Mouse (Mus musculus) neural tube, embryonic 12.5 days (tissue): ENCODE data around the gene Zbtb25. TPM values are rescaled to one million over a fixed set of nuclear protein-coding genes. Genes with fewer than 3 reads are reported as not detected.

Experiments used
- ATAC-seq: fragments of 200-750 bp; cut with Nextera tagmentation; 2 replicates; pipeline ENCODE4 v1.8.0; 2017; ENCODE audit warnings: low read depth, mild to moderate bottlenecking, moderate TSS enrichment, moderate library complexity; ENCODE audit not compliant: low FRiP score
- H3K27ac ChIP-seq: fragments of 300-500 bp; sonication (generic); 2 replicates; pipeline ENCODE4 v1.5.1; 2016
- H3K27me3 ChIP-seq: fragments of 300-500 bp; sonication (generic); replicated peaks from 2 replicates; pipeline ENCODE4 v1.6.1; 2016; ENCODE audit warnings: mild to moderate bottlenecking
- H3K36me3 ChIP-seq: fragments of 300-500 bp; sonication (generic); 2 replicates; pipeline ENCODE4 v1.6.1; 2016; ENCODE audit warnings: mild to moderate bottlenecking
- H3K4me1 ChIP-seq: fragments of 300-500 bp; sonication (generic); 2 replicates; pipeline ENCODE4 v1.6.1; 2016
- H3K4me2 ChIP-seq: fragments of 300-500 bp; sonication (generic); replicated peaks from 2 replicates; pipeline ENCODE4 v1.6.1; 2016; ENCODE audit warnings: mild to moderate bottlenecking
- H3K4me3 ChIP-seq: fragments of 300-500 bp; sonication (generic); 2 replicates; pipeline ENCODE4 v1.5.1; 2016
- H3K9ac ChIP-seq: fragments of 300-500 bp; sonication (generic); 2 replicates; pipeline ENCODE4 v1.6.1; 2016; ENCODE audit warnings: mild to moderate bottlenecking
- H3K9me3 ChIP-seq: fragments of 300-500 bp; sonication (generic); 2 replicates; pipeline ENCODE4 v1.6.1; 2016; ENCODE audit warnings: mild to moderate bottlenecking
- WGBS: fragments of 180-500 bp; shearing (Covaris S2); methylation state at CpG from one replicate; pipeline ENCODE4 v1.1.7; 2016; 5-methylcytosine and 5-hydroxymethylcytosine counted together
- polyA plus RNA-seq: library from polyadenylated mRNA; unstranded; fragments of >200 nt; fragmentation: Nextera tagmentation; extraction: Ambion mirVana; gene quantifications from 2 replicates; pipeline ENCODE4 v1.2.1, GENCODE M21; 2016

Gene Zbtb25
- polyA plus RNA-seq, 1 experiment from 2014 or later: 17.9 TPM

- no peak overlapping the region for H3K27ac ChIP-seq
- 96% methylated on average over 11 of the region's 11 CpGs for WGBS
- peaks cover 11% of the 10 kb centered on the region for H3K36me3 ChIP-seq
These were observed 65.9 kb downstream of the Zbtb25 start for GRCm38 (mm10) chr12:76303474-76303873.

DNA sequence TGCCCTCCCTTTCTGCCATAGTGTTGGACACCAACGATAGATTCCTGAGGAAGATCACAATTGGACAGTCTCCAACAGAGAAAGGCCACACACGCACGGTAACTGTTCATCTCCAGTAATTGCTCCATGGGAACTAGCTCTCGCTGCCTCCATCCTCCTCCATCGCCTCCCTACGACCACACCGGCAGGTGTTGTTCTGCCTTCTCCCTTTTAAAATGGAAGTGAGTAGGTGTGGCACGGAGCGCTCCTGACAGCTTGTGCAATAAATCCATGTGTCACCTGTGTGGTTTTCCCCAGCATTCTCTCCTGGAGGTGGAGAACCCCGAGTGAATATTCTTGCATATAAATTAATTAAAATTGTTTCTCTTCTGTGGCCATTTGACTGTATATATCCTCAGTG is 69.0 kb downstream of the Zbtb25 start:
- H3K27ac ChIP-seq: no peak overlapping the region
- 91% methylated on average over 10 of the region's 10 CpGs for WGBS
- H3K4me2 ChIP-seq: no peak overlapping the region
- H3K9ac ChIP-seq: no peak overlapping the region
- ATAC-seq: no peak
- H3K27me3 ChIP-seq: no peaks in the 10 kb centered on the region
- no peaks in the 10 kb centered on the region for H3K9me3 ChIP-seq
- no peak overlapping the region for H3K4me3 ChIP-seq
- H3K36me3 ChIP-seq: peaks cover 16% of the 10 kb centered on the region
- H3K4me1 ChIP-seq: no peaks in the 10 kb centered on the region

More at GRCm38 (mm10) chr12:76303474-76303873, 65.9 kb downstream of the Zbtb25 start:
- Histone ChIP-seq H3K4me2 (no peak overlapping the region), H3K9me3 (no peaks in the 10 kb centered on the region), H3K27me3 (no peaks in the 10 kb centered on the region), H3K4me1 (0 out of 2 replicates have a peak, but pooled peaks cover 4% of the 10 kb centered on the region), H3K4me3 (no peak overlapping the region), H3K9ac (no peak overlapping the region)
- no peak for ATAC-seq

DNA sequence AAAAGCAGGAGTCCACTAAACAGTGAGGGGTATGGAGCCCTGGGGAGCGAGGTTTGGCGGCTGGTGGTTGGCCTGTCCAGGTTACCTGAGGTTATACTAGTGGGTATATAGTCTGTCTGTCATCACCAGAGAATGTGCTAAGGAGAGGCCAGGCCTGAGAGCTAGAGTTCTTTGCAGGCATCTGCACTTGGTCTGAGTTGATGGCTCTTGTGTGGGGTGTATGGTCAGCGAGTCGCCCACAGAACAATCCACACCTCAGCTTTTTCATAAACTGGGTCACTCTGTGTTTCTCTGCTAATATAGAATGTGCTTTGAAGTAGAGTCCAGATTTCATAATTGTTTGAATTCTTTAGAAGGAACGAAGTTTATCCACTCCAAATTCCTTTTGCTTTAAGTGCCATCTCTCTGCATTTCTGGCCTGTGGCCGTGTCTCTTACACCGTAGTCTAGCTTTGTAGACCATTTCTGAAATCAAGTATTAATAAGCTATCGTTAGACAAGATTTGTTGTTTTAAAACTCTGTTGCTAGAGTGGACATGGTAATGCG is 70.0 kb downstream of the Zbtb25 start:
- no peak for ATAC-seq
- Histone ChIP-seq H3K36me3 (peaks cover 16% of the 10 kb centered on the region), H3K9ac (no peak overlapping the region), H3K9me3 (no peaks in the 10 kb centered on the region), H3K27me3 (no peaks in the 10 kb centered on the region), H3K4me1 (no peaks in the 10 kb centered on the region), H3K4me2 (no peak overlapping the region), H3K27ac (no peak overlapping the region), H3K4me3 (no peak overlapping the region)
- WGBS: 95% methylated on average over 9 of the region's 9 CpGs

DNA sequence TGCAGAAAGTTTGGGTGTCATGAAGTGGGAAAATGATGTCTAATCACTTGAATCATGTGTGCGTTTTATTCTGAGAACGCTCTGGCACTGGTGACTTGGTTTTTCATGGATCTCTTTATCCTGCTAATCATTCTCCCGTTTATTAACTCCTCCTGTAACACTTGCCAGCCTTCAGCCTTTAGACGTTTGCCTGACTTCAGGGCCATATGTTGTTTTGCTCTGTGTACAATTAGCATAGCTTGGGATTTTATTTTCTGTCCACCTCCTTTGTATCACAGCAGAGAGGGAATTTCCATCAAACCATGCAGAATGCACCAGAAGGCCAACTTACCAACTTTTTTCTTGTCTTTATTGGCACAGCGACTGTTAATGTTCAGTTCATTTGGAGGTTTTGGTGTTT is 71.6 kb downstream of the Zbtb25 start:
- 86% methylated on average over 5 of the region's 5 CpGs for WGBS
- Histone ChIP-seq H3K4me3 (no peak overlapping the region), H3K9me3 (no peaks in the 10 kb centered on the region), H3K27me3 (no peaks in the 10 kb centered on the region), H3K9ac (no peak overlapping the region), H3K4me2 (no peak overlapping the region), H3K4me1 (no peaks in the 10 kb centered on the region), H3K27ac (no peak overlapping the region), H3K36me3 (peaks cover 9% of the 10 kb centered on the region)
- ATAC-seq: no peak

Other genes starting within 250 kb of the Zbtb25 start
- gene Esr2, start 192.3 kb downstream of the Zbtb25 start, polyA plus RNA-seq: 0.13 and 0.17 TPM in 2 replicates
- not detected in 2 replicates for gene Tex21, start 122.9 kb downstream of the Zbtb25 start, polyA plus RNA-seq
- 39.9 and 40.2 TPM in 2 replicates for gene Mthfd1, start 114.3 kb downstream of the Zbtb25 start, polyA plus RNA-seq
- gene Akap5, start 44.7 kb downstream of the Zbtb25 start, polyA plus RNA-seq: 5.0 and 5.8 TPM in 2 replicates
- gene Zbtb1, start 664 bp upstream of the Zbtb25 start, polyA plus RNA-seq: 7.0 and 7.1 TPM in 2 replicates
- 5.2 and 5.6 TPM in 2 replicates for gene Hspa2, start 34.6 kb upstream of the Zbtb25 start, polyA plus RNA-seq
- 0.75 and 0.83 TPM in 2 replicates for gene Ppp1r36, start 47.9 kb upstream of the Zbtb25 start, polyA plus RNA-seq
- gene Plekhg3, start 161.3 kb upstream of the Zbtb25 start, polyA plus RNA-seq: 1.9 and 2.0 TPM in 2 replicates